Mouse (Mus musculus) erythroid progenitor cell, adult 5-6 weeks (primary cell): ENCODE measurements at regions not wholly inside any gene's neighbourhood (a gene's known extent, or its start where the extent isn't known, plus 50 kb on each side); places are given as distances from the start of the nearest gene placed in this dataset.
"Not testable (repeated sequence)": the region's sequence is repeated elsewhere in the genome, so short reads cannot be mapped to it uniquely, and the experiment has no call there.

Experiments used
- ATAC-seq: replicated peaks from 2 replicates; pipeline ENCODE4 v1.8.0; 2016; ENCODE audit warnings: moderate number of reproducible peaks, mild to moderate bottlenecking, moderate TSS enrichment, inconsistent platforms; ENCODE audit not compliant: poor library complexity, low FRiP score, severe bottlenecking

DNA sequence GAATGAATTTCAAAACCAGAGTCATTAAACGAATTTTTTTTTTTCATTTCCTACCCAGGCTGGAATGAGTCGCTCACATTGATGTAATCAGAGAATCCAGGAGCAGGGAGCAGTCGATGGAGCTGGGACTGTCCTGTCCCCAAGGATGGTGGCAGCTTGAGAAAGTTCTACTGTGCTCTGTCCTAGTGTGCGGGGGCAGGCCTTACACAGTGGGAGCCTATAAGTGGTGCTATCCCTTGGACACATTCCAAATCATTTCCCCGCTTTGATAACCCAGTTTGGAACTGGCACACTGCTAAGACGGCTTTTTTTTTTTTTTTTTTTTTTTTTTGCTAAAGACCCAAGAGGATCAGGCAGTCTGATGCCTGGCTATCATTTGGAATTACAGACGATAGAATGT is 137.5 kb upstream of the 1700056E22Rik start:
- no peak for ATAC-seq

DNA sequence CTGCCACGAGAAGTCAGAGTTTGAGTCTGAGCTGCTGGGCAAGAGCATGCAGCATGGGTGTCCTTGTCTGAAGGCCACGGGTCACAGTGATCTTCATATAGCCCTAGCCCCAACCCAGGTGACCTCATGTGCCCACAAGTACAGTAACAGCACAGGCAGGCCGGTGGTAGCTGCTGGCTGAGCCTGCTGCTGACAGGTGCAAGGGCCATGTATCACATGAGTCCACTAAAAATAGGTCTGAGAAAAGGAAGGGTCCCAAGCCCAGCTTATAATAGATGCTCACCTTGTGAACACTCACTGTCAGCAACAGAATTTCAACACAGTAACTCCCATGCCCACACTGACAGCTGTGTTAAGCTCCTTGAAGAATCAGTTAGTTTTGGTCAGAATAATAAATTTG is 136.8 kb upstream of the 1700056E22Rik start:
- ATAC-seq, result no peak

DNA sequence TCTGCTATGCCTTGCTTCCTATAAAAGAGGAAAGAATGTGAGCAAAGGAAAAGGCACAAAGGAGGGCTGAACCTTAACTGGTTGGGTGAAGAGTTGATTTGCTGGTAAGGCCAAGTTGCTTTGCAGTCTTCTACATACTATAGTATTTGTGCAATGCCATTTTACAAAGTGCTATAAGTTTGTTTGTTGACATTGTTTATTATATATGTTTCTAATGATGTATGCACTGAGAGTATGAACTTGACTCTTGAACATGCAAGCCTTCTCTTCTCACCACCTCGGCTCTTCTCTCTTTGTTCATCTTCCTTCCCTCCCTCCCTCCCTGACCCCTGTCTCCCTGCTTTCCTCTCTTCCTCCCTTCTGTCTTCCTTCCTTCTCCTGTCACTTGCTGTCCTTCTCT is 135.9 kb upstream of the 1700056E22Rik start:
- ATAC-seq, result no peak

DNA sequence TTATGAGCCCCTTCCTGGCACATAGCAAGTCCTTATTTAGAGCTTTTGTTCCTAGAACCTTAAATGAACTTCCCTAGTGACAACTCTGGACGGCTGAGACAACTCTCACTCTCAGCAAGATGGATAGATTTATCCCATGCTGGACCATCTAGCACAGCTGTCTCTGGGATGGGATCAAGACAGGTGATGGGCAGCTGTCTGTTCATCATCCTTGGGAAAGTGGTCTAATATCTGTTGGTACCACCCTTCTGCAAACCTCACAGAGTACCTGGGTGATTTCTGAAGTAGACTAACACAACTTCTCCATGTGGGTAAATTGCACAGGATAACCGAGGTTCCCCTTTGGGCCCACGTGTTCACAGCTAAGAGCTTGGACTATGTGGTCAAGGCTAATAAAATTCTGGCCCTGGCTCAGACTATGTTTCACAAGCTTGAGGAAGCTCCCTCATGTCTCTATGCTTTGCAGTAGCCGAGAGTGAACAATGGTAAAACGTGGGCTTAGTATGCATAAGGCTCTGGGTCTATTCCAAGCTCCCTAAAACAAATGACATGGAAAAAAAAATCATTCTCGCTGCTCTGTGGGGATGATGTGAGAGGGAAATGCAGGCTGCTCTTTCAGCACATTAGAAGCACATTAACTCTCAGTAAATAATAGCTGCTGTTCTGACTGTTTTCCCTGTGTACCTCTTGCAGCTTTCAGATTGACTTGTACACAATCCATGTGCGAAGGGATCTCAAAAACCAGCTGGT is 135.1 kb upstream of the 1700056E22Rik start:
- no peak for ATAC-seq

DNA sequence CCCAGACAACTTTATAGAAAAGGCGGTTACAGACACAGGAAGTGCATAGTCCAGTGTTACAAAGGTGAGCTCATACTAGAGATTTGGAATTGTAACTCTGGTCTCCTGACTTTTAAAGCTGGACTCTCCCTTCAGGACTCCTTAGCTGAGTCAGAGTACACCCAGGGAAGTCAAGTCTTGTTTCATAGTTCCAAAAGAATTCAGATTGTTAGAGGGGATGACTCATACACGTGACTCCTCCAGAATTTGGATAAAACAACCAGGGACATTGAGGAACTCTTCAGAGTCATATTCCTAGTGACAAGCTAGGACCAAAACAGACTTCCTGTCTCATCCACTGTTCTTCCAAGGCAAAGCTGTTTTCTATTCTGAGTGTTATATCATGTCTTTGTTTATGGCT is 132.8 kb upstream of the 1700056E22Rik start:
- no peak for ATAC-seq

DNA sequence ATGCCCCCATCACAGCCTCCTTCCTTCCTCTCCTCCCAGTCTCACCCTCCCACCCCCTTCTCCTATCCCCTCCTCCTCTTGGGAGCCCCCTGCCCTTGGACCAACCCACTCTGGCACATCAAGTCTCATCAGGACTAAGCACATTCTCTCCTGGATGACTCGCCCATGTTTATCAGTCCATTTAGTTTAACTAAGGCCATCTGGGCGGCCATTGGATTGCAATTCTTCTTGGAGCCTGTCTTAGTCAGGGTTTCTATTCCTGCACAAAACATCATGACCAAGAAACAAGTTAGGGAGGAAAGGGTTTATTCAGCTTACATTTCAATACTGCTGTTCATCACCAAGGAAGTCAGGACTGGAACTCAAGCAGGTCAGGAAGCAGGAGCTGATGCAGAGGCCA is 128.4 kb upstream of the 1700056E22Rik start:
- not testable (repeated sequence) for ATAC-seq

DNA sequence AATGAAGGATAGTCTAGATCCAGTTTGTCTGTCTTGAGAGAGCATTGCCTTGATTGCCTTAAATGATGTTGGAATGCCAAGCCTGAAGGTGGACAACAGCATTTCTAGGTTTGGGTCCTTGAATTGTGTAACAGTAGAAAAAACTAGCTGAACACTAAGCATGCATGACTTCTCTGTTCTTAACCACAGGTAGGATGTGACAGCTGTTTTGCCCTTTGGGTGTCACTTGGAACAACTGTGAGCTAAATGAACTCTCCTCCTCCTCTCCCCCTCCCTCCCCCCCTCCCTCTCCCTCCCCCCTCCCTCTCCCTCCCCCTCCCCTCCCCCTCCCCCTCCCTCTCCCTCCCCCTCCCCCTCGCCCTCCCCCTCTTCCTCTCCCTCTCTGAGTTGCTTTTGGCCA is 113.6 kb upstream of the 1700056E22Rik start:
- no peak for ATAC-seq

DNA sequence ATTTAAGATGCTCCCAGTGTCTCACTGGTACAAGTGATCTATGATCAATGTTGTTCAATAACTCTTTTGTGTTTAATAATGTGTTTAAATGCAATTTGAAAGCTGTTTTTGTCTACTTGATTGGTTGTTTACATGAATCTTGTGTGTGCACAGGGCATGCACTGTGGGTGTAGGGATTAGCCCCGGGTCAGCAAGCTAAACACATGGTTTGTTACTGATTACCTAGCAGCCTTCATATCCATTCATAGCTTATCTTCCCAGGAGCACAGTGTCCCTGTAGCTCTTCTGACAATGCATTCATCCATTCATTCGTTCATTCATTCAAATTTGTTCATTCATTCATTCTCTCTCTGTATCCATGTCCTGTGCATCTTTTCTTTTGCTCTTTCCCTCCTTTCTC is 108.9 kb upstream of the 1700056E22Rik start:
- no peak for ATAC-seq

DNA sequence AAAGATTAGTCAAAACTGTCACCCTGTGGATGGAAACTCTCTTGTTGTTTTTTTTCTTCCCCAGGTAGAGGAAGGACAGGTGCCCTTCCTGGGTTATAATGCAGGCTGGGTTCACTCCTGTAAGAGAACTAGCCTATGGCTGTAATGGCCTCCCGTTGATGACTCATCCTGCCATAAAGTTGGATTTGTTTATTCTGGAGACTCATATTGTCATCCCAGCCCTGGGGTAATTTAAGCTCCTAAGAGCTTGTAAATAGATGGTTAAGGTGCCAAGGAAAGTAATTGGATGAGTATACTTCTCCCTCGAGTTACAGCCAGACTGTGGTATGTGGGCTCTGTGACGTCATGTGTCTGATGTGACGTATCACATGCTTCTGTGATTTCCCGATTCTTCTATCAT is 106.4 kb upstream of the 1700056E22Rik start:
- ATAC-seq, result no peak

DNA sequence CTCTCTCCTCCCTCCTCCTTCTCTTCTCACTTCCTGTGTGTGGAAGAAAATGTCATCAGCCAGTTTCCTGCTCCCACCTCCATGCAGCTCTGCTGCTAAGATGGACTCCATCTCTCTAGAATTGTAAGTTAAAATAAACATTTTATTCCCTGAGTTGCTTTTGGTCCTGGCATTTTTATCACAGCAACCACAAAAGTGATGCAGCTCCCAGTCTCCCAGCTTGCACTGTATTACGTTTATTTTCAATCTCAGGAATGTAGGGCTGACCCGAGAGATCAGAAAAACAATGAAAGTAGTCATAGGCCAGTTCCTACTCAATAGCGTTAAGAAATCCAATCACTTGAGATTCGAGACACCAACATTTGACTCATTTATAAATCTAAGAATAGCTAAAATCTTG is 106.0 kb upstream of the 1700056E22Rik start:
- no peak for ATAC-seq

DNA sequence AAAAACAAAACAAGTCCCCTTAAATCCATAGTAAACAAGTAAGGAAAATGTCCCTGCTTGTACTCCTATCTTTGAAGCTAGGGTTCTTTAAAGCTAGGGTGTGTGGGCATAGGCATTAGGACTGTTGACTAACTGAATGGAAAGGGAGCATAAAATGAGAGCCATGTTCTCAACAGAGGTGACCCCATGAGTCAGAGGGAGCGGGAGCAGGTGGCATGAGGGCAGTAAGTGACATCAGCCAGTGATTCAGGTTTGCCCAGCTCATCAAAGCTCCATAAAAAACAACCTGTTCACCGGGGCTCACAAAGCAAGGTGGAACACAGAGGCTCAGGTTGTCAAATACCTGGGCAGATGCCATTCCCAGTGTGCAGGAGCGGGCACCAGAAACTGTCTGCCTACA is 104.6 kb upstream of the 1700056E22Rik start:
- no peak for ATAC-seq

DNA sequence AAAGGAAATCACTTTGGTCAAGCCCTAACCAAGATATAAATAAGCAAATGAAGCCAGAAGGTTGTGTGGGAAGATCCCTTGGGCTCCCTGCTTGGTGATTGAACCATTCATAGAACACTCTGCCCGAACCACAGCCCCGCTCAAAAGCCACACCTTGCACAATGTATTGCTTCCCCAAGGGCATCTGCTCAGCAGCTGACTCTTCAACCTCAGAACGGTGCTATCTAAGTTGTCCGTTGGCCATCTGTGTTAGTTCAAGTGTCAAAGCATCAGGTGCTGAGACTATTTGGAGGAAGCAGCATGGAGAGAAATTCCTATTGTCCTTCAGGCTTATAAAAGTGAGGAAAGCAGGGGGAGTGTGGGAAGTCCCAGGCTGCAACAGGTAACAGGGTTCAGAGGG is 96.8 kb upstream of the 1700056E22Rik start:
- ATAC-seq, result no peak

DNA sequence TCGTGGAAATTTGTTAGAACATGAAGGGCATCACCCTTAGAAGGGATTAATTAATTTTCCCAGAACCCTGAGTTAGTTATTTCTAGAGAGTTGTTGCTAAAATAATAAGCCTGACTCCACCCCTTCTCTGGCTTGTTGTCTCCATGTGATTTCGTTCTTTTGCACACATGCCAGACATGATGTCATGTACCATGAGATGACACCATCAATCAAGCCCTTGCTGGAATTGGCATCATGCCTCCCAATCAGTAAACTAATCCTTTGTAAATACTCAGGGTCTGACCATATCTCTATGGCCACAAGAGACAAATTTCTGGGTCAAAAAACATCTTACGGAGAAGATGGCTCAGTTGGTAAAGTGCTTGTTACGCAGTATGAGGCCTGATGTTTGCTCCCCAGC is 93.2 kb upstream of the 1700056E22Rik start:
- no peak for ATAC-seq

DNA sequence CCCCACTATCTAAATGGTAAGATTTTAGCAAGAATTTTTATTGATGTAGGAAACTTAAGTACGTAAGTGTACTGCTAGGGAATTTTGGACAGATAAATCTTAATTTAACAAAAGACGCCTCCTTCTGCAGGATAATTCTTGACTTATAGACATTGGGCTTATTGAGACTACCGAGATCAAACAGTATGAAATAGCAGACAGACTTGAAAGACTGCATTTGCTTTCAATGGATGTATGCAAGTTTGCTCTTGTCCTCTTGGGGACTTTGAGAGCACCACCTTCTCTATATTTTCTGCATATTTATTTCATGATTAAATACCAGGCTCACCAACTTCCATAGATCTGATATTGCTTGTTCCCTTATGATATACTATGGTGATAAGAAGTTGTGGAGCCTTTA is 92.8 kb upstream of the 1700056E22Rik start:
- ATAC-seq, result no peak
